Mouse (Mus musculus) small intestine, adult 2 months (tissue): Measurements from ENCODE around the gene Syngr3. TPM values are rescaled to one million over a fixed set of nuclear protein-coding genes. Genes with fewer than 3 reads are reported as not detected.

Experiments
- H3K27ac ChIP-seq: fragments of 200-500 bp; 2 replicates; pipeline ENCODE4 v1.5.1; 2012; ENCODE audit warnings: low read depth, low read length, control low read depth, inconsistent platforms; ENCODE audit not compliant: insufficient read depth
- H3K27me3 ChIP-seq: fragments of 200-500 bp; 2 replicates; pipeline ENCODE4 v1.6.1; 2012; ENCODE audit warnings: mild to moderate bottlenecking, moderate library complexity, low read length, inconsistent platforms; ENCODE audit not compliant: control insufficient read depth, insufficient read depth
- H3K36me3 ChIP-seq: fragments of 200-500 bp; 2 replicates; pipeline ENCODE4 v1.6.1; 2012; ENCODE audit warnings: mild to moderate bottlenecking, low read length, control low read depth, inconsistent platforms; ENCODE audit not compliant: control insufficient read depth, insufficient read depth
- H3K4me1 ChIP-seq: fragments of 200-500 bp; 2 replicates; pipeline ENCODE4 v1.6.1; 2012; ENCODE audit warnings: low read length, inconsistent platforms, mixed read lengths; ENCODE audit not compliant: control insufficient read depth, insufficient read depth, insufficient read length
- H3K4me3 ChIP-seq: fragments of 200-500 bp; 2 replicates; pipeline ENCODE4 v1.5.1; 2012; ENCODE audit warnings: low read depth, mild to moderate bottlenecking, control low read depth, inconsistent platforms, low read length, moderate library complexity
- CTCF ChIP-seq: fragments of 200-500 bp; IDR thresholded peaks from 2 replicates; pipeline ENCODE4 v1.5.1; 2012; ENCODE audit warnings: low read depth, mild to moderate bottlenecking, control low read depth, inconsistent platforms, low read length, moderate library complexity, mixed read lengths; ENCODE audit not compliant: insufficient replicate concordance, insufficient read length; ENCODE audit errors: extremely low read depth
- POLR2A ChIP-seq: fragments of 200-500 bp; IDR thresholded peaks from 2 replicates; pipeline ENCODE4 v1.6.1; 2012; ENCODE audit warnings: low read depth, mild to moderate bottlenecking, control low read depth, inconsistent platforms, low read length, moderate library complexity
- WGBS: fragments of 180-500 bp; shearing (Covaris S2); methylation state at CpG from one replicate; pipeline ENCODE4 v1.1.7; 2018; 5-methylcytosine and 5-hydroxymethylcytosine counted together
- polyA plus RNA-seq: library from polyadenylated mRNA; depleted of rRNA; stranded (reverse); fragments of >200 nt; gene quantifications from 2 replicates; pipeline ENCODE4 v1.2.3, GENCODE M21; 2012

Gene Syngr3
- polyA plus RNA-seq, 1 experiment = 1.3 TPM

GRCm38 (mm10) chr17:24733434-24734050, 43.8 kb upstream of the Syngr3 start:
- TF ChIP-seq POLR2A (no peak), CTCF (no peak)
- Histone ChIP-seq H3K4me3 (no peak overlapping the region), H3K27ac (no peak overlapping the region), H3K36me3 (no peaks in the 10 kb centered on the region), H3K4me1 (peaks cover 15% of the 10 kb centered on the region; the same call in 1 of the 2 replicates), H3K27me3 (no peaks in the 10 kb centered on the region)
- WGBS = 89% methylated on average over 21 of the region's 21 CpGs

GRCm38 (mm10) chr17:24732233-24732935, 42.6 kb upstream of the Syngr3 start:
- WGBS = 85% methylated on average over 12 of the region's 12 CpGs
- no peaks in the 10 kb centered on the region for H3K36me3 ChIP-seq
- H3K4me1 ChIP-seq = peaks cover 9% of the 10 kb centered on the region; the same call in 1 of the 2 replicates
- no peak overlapping the region for H3K4me3 ChIP-seq
- no peaks in the 10 kb centered on the region for H3K27me3 ChIP-seq
- no peak for TF ChIP-seq CTCF
- TF ChIP-seq POLR2A = no peak
- no peak overlapping the region for H3K27ac ChIP-seq

GRCm38 (mm10) chr17:24730787-24731186, 41.0 kb upstream of the Syngr3 start:
- TF ChIP-seq CTCF (no peak), POLR2A (no peak)
- H3K27me3 ChIP-seq = no peaks in the 10 kb centered on the region
- H3K4me3 ChIP-seq = no peak overlapping the region
- H3K36me3 ChIP-seq = no peaks in the 10 kb centered on the region
- WGBS = 82% methylated on average over 14 of the region's 14 CpGs
- peaks cover 4% of the 10 kb centered on the region; the same call in 1 of the 2 replicates for H3K4me1 ChIP-seq
- no peak overlapping the region for H3K27ac ChIP-seq

- H3K36me3 ChIP-seq = no peaks in the 10 kb centered on the region
- no peak overlapping the region for H3K27ac ChIP-seq
- no peak for TF ChIP-seq POLR2A
- no peak for TF ChIP-seq CTCF
- 72% methylated on average over 6 of the region's 6 CpGs for WGBS
- H3K4me3 ChIP-seq = no peak overlapping the region
- no peaks in the 10 kb centered on the region for H3K27me3 ChIP-seq
- no peaks in the 10 kb centered on the region for H3K4me1 ChIP-seq
These were observed 39.3 kb upstream of the Syngr3 start for GRCm38 (mm10) chr17:24729067-24729466.

DNA sequence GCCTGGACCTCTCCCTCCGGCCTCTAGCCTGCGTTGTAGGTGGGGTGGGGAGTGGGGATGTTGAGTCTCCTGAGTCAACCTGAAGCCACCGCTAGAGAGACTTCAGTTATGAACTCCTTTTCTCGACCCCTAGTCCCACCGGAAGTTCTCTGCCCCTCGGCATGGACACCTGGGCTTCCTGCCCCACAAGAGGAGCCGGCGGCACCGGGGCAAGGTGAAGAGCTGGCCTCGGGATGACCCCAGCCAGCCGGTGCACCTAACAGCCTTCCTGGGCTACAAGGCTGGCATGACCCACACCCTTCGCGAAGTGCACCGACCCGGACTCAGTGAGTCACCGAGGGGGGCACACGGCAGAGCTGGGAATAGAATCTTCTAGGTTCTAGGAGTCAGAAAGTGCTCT, 38.4 kb upstream of the Syngr3 start:
- no peaks in the 10 kb centered on the region; the same call in 1 of the 2 replicates for H3K4me1 ChIP-seq
- no peaks in the 10 kb centered on the region for H3K27me3 ChIP-seq
- H3K36me3 ChIP-seq = no peaks in the 10 kb centered on the region
- TF ChIP-seq CTCF = no peak
- no peak for TF ChIP-seq POLR2A
- H3K4me3 ChIP-seq = no peak overlapping the region
- no peak overlapping the region for H3K27ac ChIP-seq
- 68% methylated on average over 17 of the region's 17 CpGs for WGBS

GRCm38 (mm10) chr17:24727618-24728017, 37.9 kb upstream of the Syngr3 start, which contains the start of gene Rpl3l:
TSS of gene Rpl3l (plus strand) at chr17:24727820.
- Histone ChIP-seq H3K27ac (no peak within 1 kb of the TSS), H3K4me3 (no peak within 1 kb of the TSS), H3K36me3 (no peaks in the 10 kb centered on the region), H3K4me1 (peaks cover 1% of the 10 kb centered on the region), H3K27me3 (no peaks in the 10 kb centered on the region)
- 62% methylated on average over 2 of the region's 2 CpGs for WGBS
- TF ChIP-seq CTCF = no peak

GRCm38 (mm10) chr17:24725637-24726390, 36.1 kb upstream of the Syngr3 start:
- TF ChIP-seq POLR2A = no peak
- no peak for TF ChIP-seq CTCF
- 67% methylated on average over 3 of the region's 3 CpGs for WGBS

More at GRCm38 (mm10) chr17:24725637-24726390, 36.1 kb upstream of the Syngr3 start:
- H3K4me1 ChIP-seq = peaks cover 2% of the 10 kb centered on the region
- H3K27ac ChIP-seq = no peak overlapping the region
- peaks cover 13% of the 10 kb centered on the region for H3K36me3 ChIP-seq
- H3K27me3 ChIP-seq = no peaks in the 10 kb centered on the region
- no peak overlapping the region for H3K4me3 ChIP-seq
